Mouse (Mus musculus) liver, embryonic 16.5 days (tissue): ENCODE measurements around the gene Cd180. TPM values are rescaled to one million over a fixed set of nuclear protein-coding genes. Genes with fewer than 3 reads are reported as not detected.

Experiments used
- ATAC-seq: fragments of 200-750 bp; cut with Nextera tagmentation; 2 replicates; pipeline ENCODE4 v1.8.0; 2017; ENCODE audit warnings: low read depth, mild to moderate bottlenecking, moderate number of reproducible peaks, moderate library complexity
- H3K27ac ChIP-seq: fragments of 300-500 bp; sonication (generic); 2 replicates; pipeline ENCODE4 v1.5.1; 2014; ENCODE audit warnings: mild to moderate bottlenecking, low read length
- H3K27me3 ChIP-seq: fragments of 300-500 bp; sonication (generic); 2 replicates; pipeline ENCODE4 v1.6.1; 2014; ENCODE audit warnings: low read depth, low read length, mixed read lengths; ENCODE audit not compliant: control insufficient read depth, insufficient read depth
- H3K36me3 ChIP-seq: fragments of 300-500 bp; sonication (generic); 2 replicates; pipeline ENCODE4 v1.6.1; 2014; ENCODE audit warnings: mild to moderate bottlenecking; ENCODE audit not compliant: control insufficient read depth, insufficient read depth
- H3K4me1 ChIP-seq: fragments of 300-500 bp; sonication (generic); 2 replicates; pipeline ENCODE4 v1.6.1; 2014; ENCODE audit warnings: low read depth, low read length, mixed read lengths; ENCODE audit not compliant: control insufficient read depth
- H3K4me2 ChIP-seq: fragments of 300-500 bp; sonication (generic); 2 replicates; pipeline ENCODE4 v1.6.1; 2014; ENCODE audit warnings: low read depth, low read length, mixed read lengths
- H3K4me3 ChIP-seq: fragments of 300-500 bp; sonication (generic); 2 replicates; pipeline ENCODE4 v1.5.1; 2014; ENCODE audit warnings: low read depth, mild to moderate bottlenecking, low read length
- H3K9ac ChIP-seq: fragments of 300-500 bp; sonication (generic); 2 replicates; pipeline ENCODE4 v1.6.1; 2014; ENCODE audit warnings: low read depth, low read length
- H3K9me3 ChIP-seq: fragments of 300-500 bp; sonication (generic); replicated peaks from 2 replicates; pipeline ENCODE4 v1.6.1; 2016; ENCODE audit warnings: low read length; ENCODE audit not compliant: control insufficient read depth
- WGBS: fragments of 180-500 bp; shearing (Covaris S2); extraction: QIAGEN DNeasy Blood & Tissue Kit; methylation state at CpG from one replicate; pipeline ENCODE4 v1.1.7; 2014; ENCODE audit not compliant: insufficient replicate concordance; 5-methylcytosine and 5-hydroxymethylcytosine counted together
- polyA plus RNA-seq: library from polyadenylated mRNA; unstranded; fragments of >200 nt; fragmentation: Nextera tagmentation; extraction: Ambion mirVana; gene quantifications from 2 replicates; pipeline ENCODE4 v1.2.1, GENCODE M21; 2015

Cd180 gene
- polyA plus RNA-seq, 1 experiment from 2014 or later, result 0.74 TPM

DNA sequence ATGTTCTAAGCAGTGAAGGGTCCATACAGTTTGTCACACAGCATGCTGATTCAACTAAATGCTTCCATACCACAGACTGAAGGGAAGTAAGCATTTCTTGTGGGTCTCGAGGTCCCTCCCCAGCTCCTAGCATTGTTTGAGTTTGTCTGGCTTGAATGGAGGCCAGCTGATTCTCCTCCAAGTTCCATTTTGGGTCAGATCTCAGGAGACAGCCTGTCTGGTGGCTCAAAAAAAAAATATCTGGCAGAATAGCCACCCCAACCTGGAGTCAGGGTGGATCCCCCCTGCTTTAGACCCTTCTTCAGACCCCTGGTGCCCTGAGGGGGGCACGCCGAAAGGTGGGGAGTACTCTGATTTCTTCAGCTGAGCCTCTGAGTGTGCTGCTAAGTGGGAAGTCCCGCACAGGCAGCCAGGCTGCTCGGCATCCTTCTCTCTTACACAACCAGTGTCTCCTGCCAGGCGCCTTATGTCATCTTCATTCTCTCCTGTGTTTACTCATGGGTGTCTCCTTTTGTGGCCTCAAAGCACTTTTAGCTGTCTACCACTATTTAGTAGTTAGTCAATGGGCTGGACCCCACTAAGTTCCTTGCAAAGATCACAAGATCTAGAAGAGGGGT, 35.0 kb upstream of the Cd180 start:
- Histone ChIP-seq H3K4me1 (no peaks in the 10 kb centered on the region), H3K36me3 (no peaks in the 10 kb centered on the region), H3K27ac (no peak overlapping the region), H3K4me2 (no peak overlapping the region), H3K9ac (no peak overlapping the region), H3K9me3 (no peaks in the 10 kb centered on the region), H3K4me3 (no peak overlapping the region), H3K27me3 (no peaks in the 10 kb centered on the region)
- WGBS, result 61% methylated on average over 6 of the region's 6 CpGs
- no peak for ATAC-seq

DNA sequence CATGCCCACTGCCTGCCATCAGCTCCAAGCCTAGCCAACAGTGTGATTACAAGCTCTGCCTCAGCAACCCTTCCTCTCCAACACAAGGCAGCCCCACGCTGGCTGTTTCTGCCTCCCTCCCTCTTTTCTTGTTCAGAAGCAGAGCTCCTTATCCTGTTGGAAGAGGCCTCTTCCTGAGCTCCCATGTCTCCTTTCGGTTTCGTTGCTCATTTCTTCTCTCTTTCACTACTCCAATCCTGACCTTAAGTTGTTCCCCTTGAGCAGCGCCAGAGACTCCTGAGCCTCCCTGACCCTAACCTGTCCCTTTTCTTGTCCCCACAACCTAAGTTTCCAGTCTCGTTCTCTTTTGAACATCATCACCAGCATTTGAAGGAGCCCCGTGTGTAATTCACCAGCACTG, 29.3 kb upstream of the Cd180 start:
- H3K27me3 ChIP-seq, result no peaks in the 10 kb centered on the region
- no peak for ATAC-seq
- H3K27ac ChIP-seq, result no peak overlapping the region
- H3K4me2 ChIP-seq, result no peak overlapping the region
- no peaks in the 10 kb centered on the region; the same call in 1 of the 2 replicates for H3K4me1 ChIP-seq
- WGBS, result 25% methylated on average over 6 of the region's 6 CpGs
- no peak overlapping the region for H3K9ac ChIP-seq
- no peaks in the 10 kb centered on the region for H3K9me3 ChIP-seq
- no peaks in the 10 kb centered on the region for H3K36me3 ChIP-seq
- no peak overlapping the region for H3K4me3 ChIP-seq

DNA sequence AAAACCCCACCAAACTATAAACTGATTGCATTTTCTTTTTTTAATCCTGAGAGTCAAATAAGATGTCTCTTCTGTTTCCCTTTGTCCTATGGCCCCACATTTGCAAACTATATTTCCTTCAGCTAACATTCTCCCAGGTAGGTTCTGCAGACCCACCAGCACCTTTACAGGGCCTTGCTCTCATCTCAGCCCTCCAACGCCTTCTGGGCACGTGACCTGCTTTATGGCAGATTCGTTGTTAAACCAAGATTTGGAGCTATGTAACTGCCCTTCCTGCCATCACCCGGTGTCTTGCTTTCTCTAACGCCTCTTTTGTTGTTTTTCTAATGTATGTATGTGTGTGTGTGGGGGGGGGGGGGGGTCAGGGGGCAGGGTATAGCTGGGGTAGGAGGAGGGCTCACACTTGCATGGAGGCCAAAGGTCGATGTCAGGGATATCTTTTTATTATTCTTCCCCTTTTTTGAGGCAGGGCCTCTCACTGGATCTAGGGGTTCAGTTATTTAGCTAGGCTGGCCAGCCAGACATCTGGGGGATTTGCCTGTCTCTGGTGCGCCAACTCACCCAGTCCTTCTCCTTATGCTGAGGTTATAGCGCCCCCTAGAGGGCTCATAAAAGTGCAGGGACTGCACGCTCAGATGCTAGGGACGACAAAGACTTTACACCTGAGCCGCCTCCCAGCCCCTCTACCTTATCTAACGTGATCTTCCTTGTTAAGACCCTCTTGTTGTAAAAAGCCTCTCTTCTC, 28.3 kb upstream of the Cd180 start:
- 12% methylated on average over 12 of the region's 12 CpGs for WGBS

DNA sequence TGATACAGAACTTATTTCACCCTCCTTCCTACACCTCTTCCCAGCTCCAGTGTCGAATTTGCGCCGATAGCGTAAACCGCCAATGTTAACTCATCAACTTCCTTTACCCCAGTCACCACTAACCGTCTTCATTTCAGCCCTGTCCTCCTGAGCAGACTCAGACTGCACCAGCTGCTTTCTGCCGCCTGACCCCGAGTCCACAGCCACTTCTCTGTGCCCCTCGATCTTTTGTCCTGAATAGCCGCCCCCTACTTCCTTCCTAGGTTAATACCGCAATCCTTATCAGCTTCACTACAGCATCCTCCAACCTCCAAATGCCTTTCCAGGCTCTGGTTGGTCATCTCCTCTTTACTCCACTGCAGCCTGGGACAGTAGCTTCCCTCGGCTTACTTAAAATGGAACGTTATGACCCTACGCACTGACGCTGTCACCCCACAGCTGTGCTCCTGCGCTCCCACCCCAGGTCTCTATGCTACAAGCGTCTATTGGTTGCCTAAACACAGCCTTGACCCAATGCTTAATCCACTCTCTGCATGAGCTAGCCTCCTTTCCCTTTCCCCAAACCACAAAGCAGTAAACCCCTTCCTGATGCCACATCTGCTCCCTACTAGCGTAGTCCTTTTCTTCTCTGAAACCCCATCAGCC, 27.6 kb upstream of the Cd180 start:
- H3K27ac ChIP-seq, result peak overlapping the region; percentile 45; the same call in 1 of the 2 replicates
- no peak overlapping the region for H3K9ac ChIP-seq
- peak overlapping the region; percentile 44 for H3K4me2 ChIP-seq
- H3K9me3 ChIP-seq, result no peaks in the 10 kb centered on the region
- H3K27me3 ChIP-seq, result no peaks in the 10 kb centered on the region
- peak overlapping the region; percentile 29; the same call in 1 of the 2 replicates for H3K4me3 ChIP-seq
- H3K4me1 ChIP-seq, result peaks cover 2% of the 10 kb centered on the region; the same call in 1 of the 2 replicates
- 9% methylated on average over 18 of the region's 18 CpGs for WGBS
- peak; percentile 54 for ATAC-seq
- H3K36me3 ChIP-seq, result no peaks in the 10 kb centered on the region

More for the DNA sequence above, 28.3 kb upstream of the Cd180 start:
- Histone ChIP-seq H3K27ac (no peak overlapping the region), H3K36me3 (no peaks in the 10 kb centered on the region), H3K4me3 (peak overlapping the region; percentile 29; the same call in 1 of the 2 replicates), H3K9ac (no peak overlapping the region), H3K27me3 (no peaks in the 10 kb centered on the region), H3K4me1 (peaks cover 2% of the 10 kb centered on the region; the same call in 1 of the 2 replicates), H3K9me3 (no peaks in the 10 kb centered on the region), H3K4me2 (peak overlapping the region; percentile 44)
- ATAC-seq, result peak; percentile 32

DNA sequence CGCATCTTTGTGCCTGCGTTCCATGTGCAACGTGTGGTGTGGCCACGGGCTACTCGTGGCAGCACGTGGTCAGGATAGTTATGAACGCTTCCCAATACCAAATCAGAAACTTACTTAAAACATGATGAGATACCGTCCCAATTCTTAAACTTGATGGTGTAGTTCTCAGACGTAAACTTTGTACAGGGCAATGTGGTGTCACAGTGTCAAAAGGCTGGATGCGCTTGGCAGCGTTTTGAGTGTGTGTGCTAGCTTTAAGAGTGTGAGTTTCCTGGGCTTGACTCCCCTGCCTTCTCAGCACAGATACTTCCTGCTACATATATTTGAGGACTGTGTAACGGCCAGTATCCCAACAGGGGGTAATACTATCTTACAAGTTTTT, 27.1 kb upstream of the Cd180 start:
- Histone ChIP-seq H3K27ac (peak overlapping the region; percentile 45), H3K4me3 (no peak overlapping the region), H3K36me3 (no peaks in the 10 kb centered on the region), H3K4me2 (peak overlapping the region; percentile 44; the same call in 1 of the 2 replicates), H3K27me3 (no peaks in the 10 kb centered on the region), H3K4me1 (peaks cover 2% of the 10 kb centered on the region; the same call in 1 of the 2 replicates), H3K9ac (no peak overlapping the region), H3K9me3 (no peaks in the 10 kb centered on the region)
- 14% methylated on average over 12 of the region's 12 CpGs for WGBS
- ATAC-seq, result no peak

DNA sequence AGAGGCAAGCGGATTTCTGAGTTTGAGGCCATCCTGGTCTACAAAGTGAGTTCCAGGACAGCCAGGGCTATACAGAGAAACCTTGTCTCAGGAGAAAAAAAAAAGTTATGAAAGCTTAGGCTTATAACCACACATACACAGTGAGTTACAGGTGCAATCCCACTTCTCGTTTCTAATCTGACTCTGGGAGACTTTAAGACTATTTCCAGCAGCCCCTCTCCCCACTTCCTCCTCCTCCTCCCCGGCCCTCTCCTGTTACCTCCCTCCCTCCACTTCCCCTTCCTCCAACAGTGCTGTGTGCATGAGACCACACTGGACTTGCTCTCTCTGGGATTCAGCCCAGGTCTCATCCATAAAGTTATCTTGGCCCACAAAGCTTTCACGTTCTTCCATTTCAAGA, 26.6 kb upstream of the Cd180 start:
- H3K4me1 ChIP-seq, result peaks cover 2% of the 10 kb centered on the region; the same call in 1 of the 2 replicates
- H3K27ac ChIP-seq, result peak overlapping the region; percentile 45
- H3K36me3 ChIP-seq, result no peaks in the 10 kb centered on the region
- no peaks in the 10 kb centered on the region for H3K27me3 ChIP-seq
- 28% methylated on average over 4 of the region's 4 CpGs for WGBS
- no peak overlapping the region for H3K4me3 ChIP-seq
- no peak overlapping the region for H3K9ac ChIP-seq
- no peak for ATAC-seq
- no peak overlapping the region for H3K4me2 ChIP-seq
- H3K9me3 ChIP-seq, result no peaks in the 10 kb centered on the region

DNA sequence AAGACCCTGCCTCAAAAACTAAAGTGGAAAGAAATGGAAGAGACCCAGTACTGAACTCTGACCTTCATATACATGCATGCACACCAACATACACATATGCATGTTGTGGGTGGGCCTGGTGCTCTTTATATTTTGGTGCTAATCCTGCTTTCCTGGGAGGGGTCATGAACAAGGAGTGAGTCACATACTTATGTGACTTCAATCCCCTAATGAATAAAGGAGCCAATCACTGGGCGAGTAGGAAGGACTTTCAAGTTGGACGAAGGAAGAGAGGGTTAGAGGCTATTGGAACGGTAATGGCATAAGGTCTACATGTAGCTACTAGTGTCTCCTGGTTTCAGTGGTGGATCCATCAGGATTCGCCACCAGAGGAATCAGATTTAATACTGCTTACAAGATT, 26.0 kb upstream of the Cd180 start:
- H3K4me1 ChIP-seq, result peaks cover 2% of the 10 kb centered on the region; the same call in 1 of the 2 replicates
- WGBS, result 58% methylated on average over 4 of the region's 4 CpGs
- no peaks in the 10 kb centered on the region for H3K36me3 ChIP-seq
- no peak for ATAC-seq
- no peaks in the 10 kb centered on the region for H3K27me3 ChIP-seq
- no peak overlapping the region for H3K9ac ChIP-seq
- no peak overlapping the region for H3K27ac ChIP-seq
- no peaks in the 10 kb centered on the region for H3K9me3 ChIP-seq
- no peak overlapping the region for H3K4me2 ChIP-seq
- H3K4me3 ChIP-seq, result no peak overlapping the region

DNA sequence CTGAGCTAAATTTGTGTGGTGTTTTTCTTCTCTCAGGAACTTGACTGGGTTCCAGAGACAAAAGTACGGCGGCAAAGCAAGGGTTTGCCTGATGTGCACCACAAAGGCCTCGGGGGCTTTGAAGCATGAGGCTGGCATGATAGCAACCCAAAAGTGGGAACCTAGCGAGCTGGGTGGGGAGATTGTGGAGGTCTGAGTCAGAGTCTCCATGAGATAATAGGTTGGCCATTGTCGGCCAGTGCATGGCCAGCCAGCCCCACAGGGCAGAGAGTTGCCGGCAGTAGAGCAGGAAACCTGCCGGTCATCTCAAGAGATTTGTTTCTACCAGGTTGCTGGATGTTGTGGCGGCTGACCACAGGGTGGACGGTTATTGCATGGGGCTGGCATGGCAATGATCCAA, 25.5 kb upstream of the Cd180 start:
- no peak overlapping the region for H3K4me3 ChIP-seq
- no peaks in the 10 kb centered on the region for H3K9me3 ChIP-seq
- H3K4me2 ChIP-seq, result no peak overlapping the region
- H3K36me3 ChIP-seq, result no peaks in the 10 kb centered on the region
- no peak overlapping the region for H3K27ac ChIP-seq
- H3K9ac ChIP-seq, result no peak overlapping the region
- no peaks in the 10 kb centered on the region for H3K27me3 ChIP-seq
- WGBS, result 41% methylated on average over 9 of the region's 9 CpGs
- no peak for ATAC-seq
- H3K4me1 ChIP-seq, result peaks cover 2% of the 10 kb centered on the region; the same call in 1 of the 2 replicates

DNA sequence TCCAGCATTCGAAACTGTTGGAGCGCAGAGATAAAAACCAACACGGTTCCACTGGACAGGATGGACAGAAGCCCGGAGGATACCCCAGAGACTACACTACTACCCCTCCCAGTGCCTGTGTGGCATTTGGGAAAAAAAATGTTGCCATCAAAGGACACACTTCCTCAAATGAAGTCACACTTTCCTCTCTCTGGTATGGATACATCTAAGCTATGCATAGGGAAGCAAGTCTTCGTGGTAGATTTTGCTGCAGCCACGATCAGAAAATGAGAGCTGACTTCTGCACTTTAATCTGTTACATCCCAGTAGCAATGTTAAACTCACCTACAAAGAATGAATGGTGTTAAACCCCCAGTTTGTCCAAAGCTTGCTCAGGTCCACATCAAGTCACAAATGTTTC, 24.4 kb upstream of the Cd180 start:
- H3K4me2 ChIP-seq, result no peak overlapping the region
- no peak for ATAC-seq
- no peaks in the 10 kb centered on the region for H3K27me3 ChIP-seq
- no peak overlapping the region for H3K9ac ChIP-seq
- peaks cover 2% of the 10 kb centered on the region; the same call in 1 of the 2 replicates for H3K4me1 ChIP-seq
- no peak overlapping the region for H3K4me3 ChIP-seq
- H3K9me3 ChIP-seq, result no peaks in the 10 kb centered on the region
- H3K36me3 ChIP-seq, result no peaks in the 10 kb centered on the region
- WGBS, result 39% methylated on average over 6 of the region's 6 CpGs
- no peak overlapping the region for H3K27ac ChIP-seq
